Mouse (Mus musculus) embryonic fibroblast, embryonic 13.5 days (primary cell): ENCODE results near the gene Rragc.
A peak's percentile ranks its signal among the peaks of the same experiment; 100 is the strongest.

Experiments used
- CTCF ChIP-seq: IDR thresholded peaks from 2 replicates; pipeline ENCODE4 v1.5.1; 2011; ENCODE audit warnings: mild to moderate bottlenecking, control low read depth, low read length, moderate library complexity, borderline replicate concordance; ENCODE audit not compliant: insufficient read depth
- POLR2A ChIP-seq: IDR thresholded peaks from 2 replicates; pipeline ENCODE4 v1.6.1; 2011; ENCODE audit warnings: low read depth, mild to moderate bottlenecking, control low read depth, low read length, moderate library complexity

DNA sequence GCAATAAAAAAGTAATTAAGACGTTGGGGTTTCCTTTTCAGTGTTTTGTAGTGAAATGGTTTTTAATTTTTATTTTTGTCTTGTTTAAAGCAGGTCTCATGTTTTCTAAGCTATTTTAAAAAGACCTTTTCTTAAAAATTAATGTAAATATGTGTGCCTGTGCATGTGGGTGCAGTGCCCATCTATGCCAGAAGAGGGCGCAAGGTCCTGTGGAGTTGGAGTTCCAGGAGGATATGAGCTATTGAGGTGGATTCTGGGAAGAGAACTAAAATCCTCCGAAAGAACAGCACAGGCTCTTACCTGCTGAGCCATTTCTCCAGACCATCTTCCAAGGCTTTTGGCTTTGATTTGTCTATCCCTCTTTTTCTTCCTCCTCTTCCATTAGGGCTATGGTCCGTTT, 53.8 kb downstream of the Rragc start:
- peak; percentile 39; the same call in 1 of the 2 replicates for TF ChIP-seq CTCF
- TF ChIP-seq POLR2A = no peak
